Mouse (Mus musculus) limb, embryonic 13.5 days (tissue): ENCODE results near the gene Gm9918. TPM values are rescaled to one million over a fixed set of nuclear protein-coding genes. Genes with fewer than 3 reads are reported as not detected.

ENCODE experiments used
- ATAC-seq: fragments of 200-750 bp; cut with Nextera tagmentation; 2 replicates; pipeline ENCODE4 v1.8.0; 2017; ENCODE audit warnings: low read depth, moderate number of reproducible peaks, moderate TSS enrichment; ENCODE audit not compliant: low FRiP score
- H3K27ac ChIP-seq: fragments of 300-500 bp; sonication (generic); 2 replicates; pipeline ENCODE4 v1.5.1; 2015; ENCODE audit warnings: inconsistent platforms, mild to moderate bottlenecking, moderate library complexity
- H3K27me3 ChIP-seq: fragments of 300-500 bp; sonication (generic); 2 replicates; pipeline ENCODE4 v1.6.1; 2015; ENCODE audit warnings: mild to moderate bottlenecking, inconsistent platforms
- H3K36me3 ChIP-seq: fragments of 300-500 bp; sonication (generic); 2 replicates; pipeline ENCODE4 v1.6.1; 2015; ENCODE audit warnings: inconsistent platforms, mild to moderate bottlenecking, moderate library complexity
- H3K4me1 ChIP-seq: fragments of 300-500 bp; sonication (generic); 2 replicates; pipeline ENCODE4 v1.6.1; 2015; ENCODE audit warnings: inconsistent platforms
- H3K4me2 ChIP-seq: fragments of 300-500 bp; sonication (generic); replicated peaks from 2 replicates; pipeline ENCODE4 v1.6.1; 2015; ENCODE audit warnings: inconsistent platforms, mild to moderate bottlenecking, moderate library complexity
- H3K4me3 ChIP-seq: fragments of 300-500 bp; sonication (generic); 2 replicates; pipeline ENCODE4 v1.5.1; 2015; ENCODE audit warnings: moderate library complexity, mild to moderate bottlenecking, inconsistent platforms
- H3K9ac ChIP-seq: fragments of 300-500 bp; sonication (generic); 2 replicates; pipeline ENCODE4 v1.6.1; 2015; ENCODE audit warnings: mild to moderate bottlenecking, inconsistent platforms
- H3K9me3 ChIP-seq: fragments of 300-500 bp; sonication (generic); 2 replicates; pipeline ENCODE4 v1.6.1; 2016; ENCODE audit warnings: inconsistent platforms
- WGBS: fragments of 180-500 bp; shearing (Covaris S2); methylation state at CpG from one replicate; pipeline ENCODE4 v1.1.7; 2015; 5-methylcytosine and 5-hydroxymethylcytosine counted together
- polyA plus RNA-seq: library from polyadenylated mRNA; unstranded; fragments of >200 nt; fragmentation: Nextera tagmentation; extraction: Ambion mirVana; gene quantifications from 2 replicates; pipeline ENCODE4 v1.2.1, GENCODE M21; 2015

Gene Gm9918
- polyA plus RNA-seq, 1 experiment from 2014 or later, result 1.1 TPM

- Histone ChIP-seq H3K9me3 (no peaks in the 10 kb centered on the region), H3K27ac (peak overlapping the region; percentile 100), H3K9ac (peak overlapping the region; percentile 39), H3K36me3 (peaks cover 12% of the 10 kb centered on the region), H3K4me2 (peak overlapping the region; percentile 91), H3K4me1 (peaks cover 69% of the 10 kb centered on the region), H3K27me3 (no peaks in the 10 kb centered on the region), H3K4me3 (peak overlapping the region; percentile 87)
- ATAC-seq, result peak; percentile 34
- WGBS, result 5% methylated on average over 11 of the region's 11 CpGs
These were observed 11.6 kb upstream of the Gm9918 start for GRCm38 (mm10) chr15:102258581-102259253.

- WGBS, result 36% methylated on average over 7 of the region's 7 CpGs
- Histone ChIP-seq H3K4me3 (no peak overlapping the region), H3K4me1 (peaks cover 41% of the 10 kb centered on the region), H3K4me2 (0 out of 2 replicates have a peak overlapping the region, but pooled peaks have one; percentile 7), H3K9me3 (no peaks in the 10 kb centered on the region), H3K27me3 (no peaks in the 10 kb centered on the region), H3K27ac (peak overlapping the region; percentile 40; the same call in 1 of the 2 replicates), H3K36me3 (no peaks in the 10 kb centered on the region), H3K9ac (no peak overlapping the region)
- ATAC-seq, result no peak
These were observed 7.8 kb upstream of the Gm9918 start for GRCm38 (mm10) chr15:102262582-102262981.

GRCm38 (mm10) chr15:102263037-102263436, 7.3 kb upstream of the Gm9918 start:
- 0 out of 2 replicates have a peak overlapping the region, but pooled peaks have one; percentile 40 for H3K27ac ChIP-seq
- no peak overlapping the region for H3K4me3 ChIP-seq
- WGBS, result 79% methylated on average over 2 of the region's 2 CpGs

GRCm38 (mm10) chr15:102265548-102265947, 4.8 kb upstream of the Gm9918 start:
- 87% methylated on average over 5 of the region's 5 CpGs for WGBS
- no peak overlapping the region for H3K9ac ChIP-seq
- H3K4me2 ChIP-seq, result no peak overlapping the region
- H3K4me1 ChIP-seq, result peaks cover 20% of the 10 kb centered on the region
- H3K9me3 ChIP-seq, result no peaks in the 10 kb centered on the region
- H3K27me3 ChIP-seq, result no peaks in the 10 kb centered on the region
- no peaks in the 10 kb centered on the region for H3K36me3 ChIP-seq
- ATAC-seq, result no peak
- no peak overlapping the region for H3K4me3 ChIP-seq
- H3K27ac ChIP-seq, result no peak overlapping the region

More at GRCm38 (mm10) chr15:102263037-102263436, 7.3 kb upstream of the Gm9918 start:
- no peaks in the 10 kb centered on the region for H3K9me3 ChIP-seq
- ATAC-seq, result no peak
- H3K9ac ChIP-seq, result no peak overlapping the region
- no peak overlapping the region for H3K4me2 ChIP-seq
- peaks cover 36% of the 10 kb centered on the region for H3K4me1 ChIP-seq
- H3K27me3 ChIP-seq, result no peaks in the 10 kb centered on the region
- H3K36me3 ChIP-seq, result no peaks in the 10 kb centered on the region

GRCm38 (mm10) chr15:102271441-102271840, 1.1 kb downstream of the Gm9918 start:
- peak overlapping the region; percentile 41; the same call in 1 of the 2 replicates for H3K4me3 ChIP-seq
- H3K9ac ChIP-seq, result no peak overlapping the region

GRCm38 (mm10) chr15:102273982-102274716, 3.8 kb downstream of the Gm9918 start:
- no peaks in the 10 kb centered on the region for H3K27me3 ChIP-seq
- no peak overlapping the region for H3K9ac ChIP-seq
- ATAC-seq, result no peak
- no peaks in the 10 kb centered on the region for H3K36me3 ChIP-seq
- no peak overlapping the region for H3K4me3 ChIP-seq
- no peak overlapping the region for H3K4me2 ChIP-seq
- no peaks in the 10 kb centered on the region for H3K9me3 ChIP-seq
- WGBS, result 73% methylated on average over 6 of the region's 6 CpGs
- H3K27ac ChIP-seq, result no peak overlapping the region
- H3K4me1 ChIP-seq, result peaks cover 24% of the 10 kb centered on the region

More at GRCm38 (mm10) chr15:102271441-102271840, 1.1 kb downstream of the Gm9918 start:
- no peaks in the 10 kb centered on the region for H3K27me3 ChIP-seq
- peak overlapping the region; percentile 71 for H3K4me2 ChIP-seq
- no peaks in the 10 kb centered on the region for H3K36me3 ChIP-seq
- H3K4me1 ChIP-seq, result peaks cover 20% of the 10 kb centered on the region
- no peaks in the 10 kb centered on the region for H3K9me3 ChIP-seq
- no peak overlapping the region for H3K27ac ChIP-seq
- ATAC-seq, result no peak
- 53% methylated on average over 3 of the region's 3 CpGs for WGBS

GRCm38 (mm10) chr15:102278726-102279091, 8.3 kb downstream of the Gm9918 start:
- Histone ChIP-seq H3K27ac (peak overlapping the region; percentile 73), H3K4me3 (peak overlapping the region; percentile 67), H3K9ac (peak overlapping the region; percentile 78), H3K27me3 (no peaks in the 10 kb centered on the region), H3K4me2 (peak overlapping the region; percentile 93), H3K9me3 (no peaks in the 10 kb centered on the region), H3K36me3 (peaks cover 24% of the 10 kb centered on the region), H3K4me1 (peaks cover 21% of the 10 kb centered on the region)
- 38% methylated on average over 7 of the region's 7 CpGs for WGBS
- ATAC-seq, result no peak

- ATAC-seq, result peak; percentile 95
- H3K27me3 ChIP-seq, result no peaks in the 10 kb centered on the region
- peak within 1 kb of the TSS; percentile 78 for H3K9ac ChIP-seq
- peaks cover 21% of the 10 kb centered on the region for H3K4me1 ChIP-seq
- peak within 1 kb of the TSS; percentile 73 for H3K27ac ChIP-seq
- peak within 1 kb of the TSS; percentile 93 for H3K4me2 ChIP-seq
- WGBS, result under 1% methylated on average over 65 of the region's 65 CpGs
- no peaks in the 10 kb centered on the region for H3K9me3 ChIP-seq
- peaks cover 24% of the 10 kb centered on the region for H3K36me3 ChIP-seq
- H3K4me3 ChIP-seq, result peak within 1 kb of the TSS; percentile 67
These were observed 8.9 kb downstream of the Gm9918 start, which contains the start of gene Mfsd5 for GRCm38 (mm10) chr15:102279092-102279782. TSS of gene Mfsd5 (plus strand) at chr15:102279454.

- H3K36me3 ChIP-seq, result peaks cover 24% of the 10 kb centered on the region
- H3K9me3 ChIP-seq, result no peaks in the 10 kb centered on the region
- H3K4me1 ChIP-seq, result peaks cover 21% of the 10 kb centered on the region
- H3K27me3 ChIP-seq, result no peaks in the 10 kb centered on the region
- H3K9ac ChIP-seq, result peak overlapping the region; percentile 78
- WGBS, result 22% methylated on average over 13 of the region's 13 CpGs
- peak overlapping the region; percentile 73 for H3K27ac ChIP-seq
- peak overlapping the region; percentile 93 for H3K4me2 ChIP-seq
- peak; percentile 5; the same call in 1 of the 2 replicates for ATAC-seq
- H3K4me3 ChIP-seq, result peak overlapping the region; percentile 67
These were observed 9.6 kb downstream of the Gm9918 start for GRCm38 (mm10) chr15:102279783-102280520.

- Histone ChIP-seq H3K4me3 (peak overlapping the region; percentile 67), H3K9me3 (no peaks in the 10 kb centered on the region), H3K36me3 (peaks cover 24% of the 10 kb centered on the region), H3K4me1 (peaks cover 21% of the 10 kb centered on the region), H3K27me3 (no peaks in the 10 kb centered on the region), H3K4me2 (peak overlapping the region; percentile 93), H3K9ac (0 out of 2 replicates have a peak overlapping the region, but pooled peaks have one; percentile 78), H3K27ac (no peak overlapping the region)
- ATAC-seq, result no peak
- whole genome bisulfite sequencing, result 94% methylated on average over 19 of the region's 19 CpGs
These were observed 10.3 kb downstream of the Gm9918 start for GRCm38 (mm10) chr15:102280623-102281022.

- no peaks in the 10 kb centered on the region for H3K9me3 ChIP-seq
- no peak overlapping the region for H3K9ac ChIP-seq
- no peak overlapping the region for H3K4me3 ChIP-seq
- no peak overlapping the region for H3K27ac ChIP-seq
- no peak for ATAC-seq
- 84% methylated on average over 8 of the region's 8 CpGs for WGBS
- no peak overlapping the region for H3K4me2 ChIP-seq
- H3K27me3 ChIP-seq, result no peaks in the 10 kb centered on the region
- H3K36me3 ChIP-seq, result peaks cover 24% of the 10 kb centered on the region
- H3K4me1 ChIP-seq, result peaks cover 21% of the 10 kb centered on the region
These were observed 12.3 kb downstream of the Gm9918 start for GRCm38 (mm10) chr15:102282463-102283292.
